In genomic region chr1:39504261-39504660, GRCm38 (mm10) we compare ENCODE assay signal across 9 mouse cellular contexts. TPM values are rescaled to one million over a fixed set of nuclear protein-coding genes. Genes with fewer than 3 reads are reported as not detected.
DNase-seq lines count a peak whose midpoint lies in the region; ATAC-seq and TF ChIP-seq lines count a peak whose summit lies in the region.
"Had no signal": no experiment of that assay in that cellular context is flagged by ENCODE, and none has a peak within 500 bp of the region (broad histone marks: within the 10 kb centered on the region; RNA-seq: fewer than 3 reads in every experiment).

No protein-coding gene starts in this region.

- CTCF ChIA-PET in Patski (lab: Charles Lee) = interaction anchor here (0.9 to 1.0 kb wide), 2 partner anchors 112 to 177 kb away, joined by 3 read pairs; no protein-coding TSS in a partner anchor

- WGBS in hindbrain, embryonic 10.5 days = 14% methylated on average over 1 of the region's 1 CpGs

- peak; percentile 67 for TF ChIP-seq CTCF in Patski (IDR thresholded peaks at IDR 0.05)

- H3K36me3 ChIP-seq in hindbrain, embryonic 10.5 days = no peaks in the 10 kb centered on the region
- H3K36me3 ChIP-seq: limb, embryonic 13.5 days had no signal

- H3K27me3 ChIP-seq in Patski = no peaks in the 10 kb centered on the region
- H3K27me3 ChIP-seq in hindbrain, embryonic 10.5 days (ENCODE audit: insufficient read depth, poor library complexity, severe bottlenecking) = no peaks in the 10 kb centered on the region

- ATAC-seq in cerebellum, adult (ENCODE audit: insufficient number of reproducible peaks, low FRiP score, low TSS enrichment) = no peak
- no peak for ATAC-seq in Patski

- H3K4me3 ChIP-seq in hindbrain, embryonic 10.5 days = no peak overlapping the region
- H3K4me3 ChIP-seq: limb, embryonic 13.5 days had no signal

- H3K27ac ChIP-seq in hindbrain, embryonic 10.5 days = no peak overlapping the region
- H3K27ac ChIP-seq: limb, embryonic 13.5 days had no signal

- no peaks in the 10 kb centered on the region for H3K9me3 ChIP-seq in hindbrain, embryonic 10.5 days
- H3K9me3 ChIP-seq: limb, embryonic 13.5 days had no signal

- intact Hi-C loops in left cerebral cortex, postnatal 4 days (cut with DNase I) = no loop called here

- POLR2A ChIA-PET in Patski (lab: Charles Lee) = no interaction called here

- peak; percentile 36 for DNase-seq in cerebellum, adult 8-10 months
- DNase-seq in left cerebral cortex, adult 11 months (ENCODE audit: low spot score) = peak; percentile 31
- DNase-seq in left cerebral cortex, postnatal 4 days = no peak
- DNase-seq in Patski (ENCODE audit: low read depth, low spot score) = no peak
- DNase-seq in lung, adult 18-20 months = peak; percentile 29 to 56
- DNase-seq in hindbrain, embryonic 10.5 days (ENCODE audit: low spot score) = no peak
- DNase-seq in urinary bladder, postnatal 25 days (ENCODE audit: low spot score) = no peak

- in situ Hi-C loops in Patski (cut with MboI; ENCODE audit: low pct_unique_long_range_greater_than_20kb) = no loop called here

- no peaks in the 10 kb centered on the region for H3K4me1 ChIP-seq in hindbrain, embryonic 10.5 days (replicated peaks)
- H3K4me1 ChIP-seq: limb, embryonic 13.5 days had no signal

RNA-seq across cellular contexts. Expression of gene Tbc1d8, which starts 25.7 kb away (rescaled TPM):
- total RNA-seq in left cerebral cortex, postnatal 4 days (2021) = 10 to 100 TPM; 21.0 to 21.1 TPM
- 3.0 TPM for polyA plus RNA-seq in Patski (2021)
- polyA plus RNA-seq in hindbrain, embryonic 10.5 days (2016; fragmentation: Nextera tagmentation; extraction: Ambion mirVana) = 5.9 and 6.3 TPM in 2 replicates

RNA-seq across cellular contexts. Expression of gene Cnot11, which starts 30.5 kb away (rescaled TPM):
- 10 to 100 TPM; 21.6 to 23.6 TPM for total RNA-seq in left cerebral cortex, postnatal 4 days (2021)
- 29.1 TPM for polyA plus RNA-seq in Patski (2021)
- polyA plus RNA-seq in hindbrain, embryonic 10.5 days (2016; fragmentation: Nextera tagmentation; extraction: Ambion mirVana) = 26.2 and 26.9 TPM in 2 replicates

Comparison
In these comparisons a context has a peak if more than half of its experiments do, and no peak if none do; other contexts are left out.
1. DNase-seq: peak in cerebellum, adult 8-10 months (single experiment), left cerebral cortex, adult 11 months (single experiment) and lung, adult 18-20 months (2 of 2); none in left cerebral cortex, postnatal 4 days (single experiment), Patski (single experiment), hindbrain, embryonic 10.5 days (single experiment) and urinary bladder, postnatal 25 days (single experiment).